Mouse (Mus musculus): ENCODE data around the gene Trpc3. TPM values are rescaled to one million over a fixed set of nuclear protein-coding genes. Genes with fewer than 3 reads are reported as not detected.

Gene Trpc3
- polyA plus RNA-seq, 1 experiment from 2014 or later, result 0.15 TPM

DNA sequence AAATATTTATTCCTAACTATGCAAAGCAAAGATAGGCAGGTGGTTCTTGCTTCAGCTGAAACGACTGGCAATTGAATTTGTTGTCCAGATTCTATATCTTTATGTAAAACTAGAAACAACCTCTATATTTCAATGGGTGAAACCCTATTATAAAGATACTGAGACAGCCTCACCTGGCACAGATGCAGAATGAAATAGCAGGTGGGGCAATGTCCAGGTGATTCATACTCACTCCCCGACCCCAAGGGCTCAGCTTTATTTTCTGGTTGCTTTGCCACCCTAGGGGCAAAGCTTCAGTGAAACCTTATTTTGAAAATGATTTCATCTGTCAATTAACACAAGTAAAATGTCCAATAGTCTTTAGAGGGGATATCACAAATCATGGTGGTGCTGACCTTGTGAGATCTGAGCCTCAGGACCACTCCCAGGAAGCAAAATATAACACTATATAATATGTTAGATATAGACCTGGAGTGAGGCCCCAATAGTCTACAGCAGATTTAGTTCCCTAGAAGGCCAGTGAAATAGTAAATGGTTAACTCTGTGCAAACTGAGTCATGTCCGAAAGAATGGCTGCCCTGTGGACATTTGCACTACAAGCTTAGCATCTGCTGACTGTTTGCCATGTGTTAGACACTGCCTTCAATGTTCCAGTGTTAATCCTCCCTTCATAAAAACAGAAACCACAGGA is 45.3 kb downstream of the Trpc3 start:
- no peaks in the 10 kb centered on the region for H3K27me3 ChIP-seq
- 45% methylated on average over 3 of the region's 3 CpGs for WGBS (ENCODE audit: insufficient replicate concordance)
- no peak overlapping the region for H3K4me3 ChIP-seq (replicated peaks)
- H3K4me1 ChIP-seq (replicated peaks), result no peaks in the 10 kb centered on the region
- H3K9ac ChIP-seq, result no peak overlapping the region
- no peak for DNase-seq
- H3K36me3 ChIP-seq, result no peaks in the 10 kb centered on the region
- H3K27ac ChIP-seq, result no peak overlapping the region; the same call in 1 of the 2 replicates
- H3K9me3 ChIP-seq (replicated peaks), result no peaks in the 10 kb centered on the region
- ATAC-seq (ENCODE audit: low read depth), result no peak
- H3K4me2 ChIP-seq, result no peak overlapping the region

DNA sequence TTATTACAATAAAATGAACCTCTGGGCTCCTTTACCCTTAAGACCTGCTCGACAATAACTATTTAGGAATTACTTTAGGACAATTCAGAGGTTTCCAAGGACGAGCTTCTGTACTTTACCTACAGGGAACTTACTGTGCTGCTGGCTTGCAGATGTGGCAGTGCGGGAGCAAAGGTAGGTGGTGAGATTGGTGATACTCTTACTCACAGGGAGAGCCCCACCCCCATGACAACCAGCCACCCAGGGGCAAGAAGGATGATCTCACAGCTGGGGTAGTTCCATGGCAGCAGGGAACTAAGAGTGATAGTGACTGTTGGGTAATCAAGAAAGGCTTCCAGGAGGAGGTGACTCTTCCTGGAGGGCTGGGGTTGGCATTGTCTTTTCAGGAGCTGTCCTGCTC is 46.6 kb downstream of the Trpc3 start:
- Histone ChIP-seq H3K4me3 (replicated peaks) (no peak overlapping the region), H3K9ac (no peak overlapping the region), H3K4me2 (no peak overlapping the region), H3K4me1 (replicated peaks) (no peaks in the 10 kb centered on the region), H3K27me3 (no peaks in the 10 kb centered on the region), H3K27ac (no peak overlapping the region), H3K9me3 (replicated peaks) (no peaks in the 10 kb centered on the region), H3K36me3 (no peaks in the 10 kb centered on the region)
- DNase-seq, result no peak
- 60% methylated on average over 3 of the region's 3 CpGs for WGBS (ENCODE audit: insufficient replicate concordance)
- no peak for ATAC-seq (ENCODE audit: low read depth)

DNA sequence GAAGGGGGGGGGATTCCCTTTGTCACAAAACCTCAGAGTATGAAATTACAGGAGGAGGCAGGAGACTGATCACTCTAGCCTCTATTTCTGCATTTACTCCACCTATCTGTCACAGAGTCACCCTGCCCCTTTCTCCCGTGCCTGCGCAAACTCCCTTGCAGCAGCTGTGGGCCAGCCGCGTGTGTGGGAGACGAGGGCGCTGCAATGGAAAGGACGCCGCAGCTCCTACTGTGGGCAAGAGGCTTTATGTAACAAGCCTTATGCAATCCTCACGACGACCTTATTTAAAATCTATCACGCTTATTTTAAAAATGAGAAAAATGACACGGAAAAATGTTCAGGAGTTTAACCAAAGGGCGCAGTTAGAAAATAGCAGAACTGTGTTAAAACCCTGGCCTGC is 47.2 kb downstream of the Trpc3 start:
- 64% methylated on average over 13 of the region's 13 CpGs for WGBS (ENCODE audit: insufficient replicate concordance)
- no peak overlapping the region for H3K9ac ChIP-seq
- H3K27ac ChIP-seq, result no peak overlapping the region
- ATAC-seq (ENCODE audit: low read depth) (no peak), DNase-seq (no peak)
- H3K4me3 ChIP-seq (replicated peaks), result no peak overlapping the region
- H3K9me3 ChIP-seq (replicated peaks), result no peaks in the 10 kb centered on the region
- H3K27me3 ChIP-seq, result no peaks in the 10 kb centered on the region
- H3K4me1 ChIP-seq (replicated peaks), result no peaks in the 10 kb centered on the region
- no peak overlapping the region for H3K4me2 ChIP-seq
- no peaks in the 10 kb centered on the region for H3K36me3 ChIP-seq

DNA sequence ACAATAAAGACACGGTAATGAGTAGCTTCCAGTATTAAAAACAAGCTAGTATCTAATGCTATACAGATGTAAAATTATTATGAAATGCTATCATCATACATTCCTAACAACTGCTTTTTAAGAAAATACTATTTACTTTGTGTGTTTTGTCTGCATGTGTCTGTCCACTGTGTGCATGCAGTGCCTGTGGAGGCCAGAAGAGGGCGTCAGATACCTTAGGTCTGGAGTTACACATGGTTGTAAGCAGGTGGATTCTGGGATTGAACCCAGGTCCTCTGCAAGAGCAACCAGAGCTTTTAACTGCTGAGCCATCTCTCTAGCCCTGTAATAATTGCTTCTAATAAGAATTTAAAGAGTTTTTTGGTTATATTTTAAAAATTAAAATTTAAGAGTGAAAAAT is 49.2 kb downstream of the Trpc3 start:
- Histone ChIP-seq H3K27ac (no peak overlapping the region), H3K9me3 (replicated peaks) (no peaks in the 10 kb centered on the region), H3K9ac (no peak overlapping the region), H3K4me2 (no peak overlapping the region), H3K27me3 (no peaks in the 10 kb centered on the region), H3K36me3 (no peaks in the 10 kb centered on the region), H3K4me1 (replicated peaks) (no peaks in the 10 kb centered on the region), H3K4me3 (replicated peaks) (no peak overlapping the region)
- DNase-seq, result no peak
- 45% methylated on average over 2 of the region's 2 CpGs for WGBS (ENCODE audit: insufficient replicate concordance)
- ATAC-seq (ENCODE audit: low read depth), result no peak

- WGBS (ENCODE audit: insufficient replicate concordance), result 23% methylated on average over 4 of the region's 4 CpGs
- DNase-seq, result no peak
- no peaks in the 10 kb centered on the region for H3K9me3 ChIP-seq (replicated peaks)
- H3K27ac ChIP-seq, result no peak overlapping the region
- no peak overlapping the region for H3K4me3 ChIP-seq (replicated peaks)
- H3K36me3 ChIP-seq, result no peaks in the 10 kb centered on the region
- no peak overlapping the region for H3K4me2 ChIP-seq
- H3K9ac ChIP-seq, result no peak overlapping the region
- H3K27me3 ChIP-seq, result no peaks in the 10 kb centered on the region
- H3K4me1 ChIP-seq (replicated peaks), result no peaks in the 10 kb centered on the region
- no peak for ATAC-seq (ENCODE audit: low read depth)
Observed at GRCm38 (mm10) chr3:36635449-36635848, 54.5 kb downstream of the Trpc3 start.

GRCm38 (mm10) chr3:36626803-36627202 is 63.2 kb downstream of the Trpc3 start:
- Histone ChIP-seq H3K36me3 (no peaks in the 10 kb centered on the region), H3K4me3 (replicated peaks) (no peak overlapping the region), H3K4me1 (replicated peaks) (no peaks in the 10 kb centered on the region), H3K4me2 (no peak overlapping the region), H3K9ac (no peak overlapping the region), H3K27me3 (no peaks in the 10 kb centered on the region), H3K9me3 (replicated peaks) (no peaks in the 10 kb centered on the region), H3K27ac (no peak overlapping the region)
- WGBS (ENCODE audit: insufficient replicate concordance), result 54% methylated on average over 2 of the region's 2 CpGs
- ATAC-seq (ENCODE audit: low read depth) (no peak), DNase-seq (no peak)

GRCm38 (mm10) chr3:36618181-36618580 is 71.8 kb downstream of the Trpc3 start:
- Histone ChIP-seq H3K4me1 (replicated peaks) (peaks cover 7% of the 10 kb centered on the region), H3K27ac (no peak overlapping the region), H3K9me3 (replicated peaks) (no peaks in the 10 kb centered on the region), H3K4me2 (no peak overlapping the region), H3K27me3 (no peaks in the 10 kb centered on the region), H3K9ac (no peak overlapping the region), H3K36me3 (no peaks in the 10 kb centered on the region), H3K4me3 (replicated peaks) (no peak overlapping the region)
- 67% methylated on average over 7 of the region's 7 CpGs for WGBS (ENCODE audit: insufficient replicate concordance)
- DNase-seq, result no peak
- ATAC-seq (ENCODE audit: low read depth), result no peak

DNA sequence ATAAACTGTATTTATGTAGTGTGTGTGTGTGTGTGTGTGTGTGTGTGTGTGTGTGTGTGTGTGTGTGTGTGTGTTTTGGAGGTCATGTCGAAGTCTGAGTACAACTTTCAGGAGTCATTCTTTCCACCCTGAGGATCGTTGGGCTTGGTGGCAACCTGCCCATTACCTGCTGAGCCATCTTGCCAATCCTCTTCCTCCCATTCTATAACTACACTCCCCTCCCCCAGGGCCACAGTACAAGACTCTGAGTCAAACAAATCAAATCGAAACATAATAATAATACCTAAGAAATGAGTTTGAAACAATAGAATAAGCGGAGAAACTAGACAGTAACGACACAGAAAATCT is 76.1 kb downstream of the Trpc3 start:
- peak overlapping the region; percentile 91 for H3K4me2 ChIP-seq

GRCm38 (mm10) chr3:36613202-36613907 is 76.6 kb downstream of the Trpc3 start, which contains the start of gene Bbs7:
Bbs7 (minus strand) TSS chr3:36613477.
- H3K27me3 ChIP-seq, result no peaks in the 10 kb centered on the region
- WGBS (ENCODE audit: insufficient replicate concordance), result 4% methylated on average over 38 of the region's 38 CpGs
- H3K4me1 ChIP-seq (replicated peaks), result peaks cover 16% of the 10 kb centered on the region
- no peak within 1 kb of the TSS for H3K27ac ChIP-seq
- H3K36me3 ChIP-seq, result no peaks in the 10 kb centered on the region
- no peaks in the 10 kb centered on the region for H3K9me3 ChIP-seq (replicated peaks)
- peak within 1 kb of the TSS; percentile 74 for H3K4me3 ChIP-seq (replicated peaks)
- DNase-seq (peak; percentile 89), ATAC-seq (ENCODE audit: low read depth) (peak; percentile 97)
- peak within 1 kb of the TSS; percentile 91 for H3K4me2 ChIP-seq
- H3K9ac ChIP-seq, result peak within 1 kb of the TSS; percentile 81

More for the DNA sequence above, 76.1 kb downstream of the Trpc3 start:
- H3K9me3 ChIP-seq (replicated peaks), result no peaks in the 10 kb centered on the region
- WGBS (ENCODE audit: insufficient replicate concordance), result 58% methylated on average over 5 of the region's 5 CpGs
- no peak overlapping the region; the same call in 1 of the 2 replicates for H3K4me3 ChIP-seq (replicated peaks)
- no peaks in the 10 kb centered on the region for H3K36me3 ChIP-seq
- no peak for ATAC-seq (ENCODE audit: low read depth)
- no peak overlapping the region for H3K9ac ChIP-seq
- no peaks in the 10 kb centered on the region for H3K27me3 ChIP-seq
- no peak for DNase-seq
- H3K4me1 ChIP-seq (replicated peaks), result peaks cover 16% of the 10 kb centered on the region
- no peak overlapping the region for H3K27ac ChIP-seq

DNA sequence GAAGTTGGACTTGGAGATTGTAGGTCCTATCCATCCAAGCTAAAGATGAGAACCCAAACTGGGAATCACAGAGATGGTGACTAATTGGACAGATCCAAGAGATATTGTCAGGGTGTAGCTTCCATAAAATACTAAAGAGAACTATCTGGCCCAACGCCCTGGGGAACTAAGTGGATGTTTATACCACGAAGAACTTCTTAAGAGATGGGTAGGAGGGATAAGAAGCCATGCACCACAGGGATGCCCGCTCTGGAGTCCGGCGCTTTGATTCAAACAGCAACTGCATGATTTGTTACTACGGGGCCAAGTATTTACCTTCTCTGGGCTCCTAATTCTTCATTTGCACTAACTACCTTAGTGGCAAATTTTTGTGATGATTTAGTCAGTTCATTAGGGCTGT is 77.3 kb downstream of the Trpc3 start:
- peaks cover 16% of the 10 kb centered on the region for H3K4me1 ChIP-seq (replicated peaks)
- peak; percentile 17 for ATAC-seq (ENCODE audit: low read depth)
- peak overlapping the region; percentile 74 for H3K4me3 ChIP-seq (replicated peaks)
- no peaks in the 10 kb centered on the region for H3K36me3 ChIP-seq
- H3K27me3 ChIP-seq, result no peaks in the 10 kb centered on the region
- no peak for DNase-seq
- 18% methylated on average over 6 of the region's 6 CpGs for WGBS (ENCODE audit: insufficient replicate concordance)
- H3K27ac ChIP-seq, result no peak overlapping the region
- peak overlapping the region; percentile 91 for H3K4me2 ChIP-seq
- H3K9me3 ChIP-seq (replicated peaks), result no peaks in the 10 kb centered on the region
- H3K9ac ChIP-seq, result peak overlapping the region; percentile 81

GRCm38 (mm10) chr3:36605894-36606783 is 83.8 kb downstream of the Trpc3 start:
- peaks cover 2% of the 10 kb centered on the region; the same call in 1 of the 2 replicates for H3K36me3 ChIP-seq
- peaks cover 15% of the 10 kb centered on the region for H3K4me1 ChIP-seq (replicated peaks)
- peak overlapping the region; percentile 59 for H3K9ac ChIP-seq
- peak overlapping the region; percentile 38 for H3K4me3 ChIP-seq (replicated peaks)
- no peaks in the 10 kb centered on the region for H3K27me3 ChIP-seq
- peak overlapping the region; percentile 94 for H3K27ac ChIP-seq
- DNase-seq (peak; percentile 39), ATAC-seq (ENCODE audit: low read depth) (peak; percentile 94)
- H3K4me2 ChIP-seq, result peak overlapping the region; percentile 49
- H3K9me3 ChIP-seq (replicated peaks), result no peaks in the 10 kb centered on the region
- WGBS (ENCODE audit: insufficient replicate concordance), result 19% methylated on average over 7 of the region's 7 CpGs
